Mouse (Mus musculus): Measurements from ENCODE around the gene Pou2f3.
"Not testable (repeated sequence)": the region's sequence is repeated elsewhere in the genome, so short reads cannot be mapped to it uniquely, and the experiment has no call there.

Pou2f3 gene

DNA sequence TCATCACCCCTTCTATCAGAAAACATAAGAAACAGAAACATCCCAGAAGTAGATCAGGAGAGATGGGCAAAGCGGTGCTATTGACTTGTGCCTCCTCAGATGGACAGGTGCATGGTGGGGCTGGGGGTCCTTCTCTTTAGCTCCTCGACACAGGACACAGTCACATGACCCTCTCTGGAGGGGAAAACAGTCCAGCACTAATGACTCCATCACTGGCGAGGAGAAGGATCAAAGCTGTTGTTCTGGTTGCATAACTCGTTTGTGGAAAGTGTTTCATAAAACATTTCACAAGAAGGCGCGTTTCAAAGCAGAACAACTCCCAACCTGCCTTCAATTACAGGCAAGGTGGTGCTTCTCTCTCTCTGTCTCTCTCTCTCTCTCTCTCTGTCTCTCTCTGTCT lies 58.4 kb downstream of the Pou2f3 start:
- DNase-seq: peak; percentile 25

DNA sequence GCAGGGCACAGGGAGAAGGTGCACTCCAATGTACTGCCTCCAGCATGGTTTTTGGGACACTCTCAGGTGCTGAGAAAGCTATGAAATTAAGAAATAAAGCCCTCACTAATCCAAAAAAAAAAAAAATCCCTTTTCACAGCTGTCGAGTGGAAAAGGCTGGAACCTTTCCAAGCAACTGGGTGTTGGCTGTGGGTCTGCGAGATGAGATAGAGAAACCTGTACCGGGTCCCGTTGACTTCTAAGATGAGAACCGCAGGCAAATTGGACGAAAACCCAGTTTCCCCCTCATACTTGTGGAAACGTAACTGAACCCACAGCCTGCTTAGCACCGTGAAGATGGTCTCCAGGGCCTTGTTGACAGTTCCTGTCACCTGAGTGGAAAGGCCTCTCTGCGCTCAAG lies 59.2 kb downstream of the Pou2f3 start:
- no peak for DNase-seq

DNA sequence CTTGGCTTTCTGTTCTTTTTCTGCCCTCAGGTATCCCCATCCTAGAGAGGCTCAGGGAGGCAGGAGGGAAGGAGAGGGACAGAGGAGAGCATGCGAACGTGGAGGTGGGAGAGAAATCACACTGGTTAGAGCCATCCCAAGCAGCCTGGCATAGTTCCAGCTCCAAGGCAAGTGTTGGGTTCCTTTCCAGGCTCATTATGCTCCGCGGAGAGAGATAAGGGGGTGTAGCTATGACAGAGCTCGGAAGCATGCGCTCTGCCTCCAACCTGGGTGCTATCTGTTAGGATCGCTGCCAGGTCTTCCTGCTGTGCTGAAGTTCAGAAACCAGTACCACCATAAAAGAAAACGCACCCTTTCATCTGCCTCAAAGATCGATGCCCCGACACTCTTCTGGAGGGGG lies 60.1 kb downstream of the Pou2f3 start:
- peak; percentile 27 for DNase-seq

DNA sequence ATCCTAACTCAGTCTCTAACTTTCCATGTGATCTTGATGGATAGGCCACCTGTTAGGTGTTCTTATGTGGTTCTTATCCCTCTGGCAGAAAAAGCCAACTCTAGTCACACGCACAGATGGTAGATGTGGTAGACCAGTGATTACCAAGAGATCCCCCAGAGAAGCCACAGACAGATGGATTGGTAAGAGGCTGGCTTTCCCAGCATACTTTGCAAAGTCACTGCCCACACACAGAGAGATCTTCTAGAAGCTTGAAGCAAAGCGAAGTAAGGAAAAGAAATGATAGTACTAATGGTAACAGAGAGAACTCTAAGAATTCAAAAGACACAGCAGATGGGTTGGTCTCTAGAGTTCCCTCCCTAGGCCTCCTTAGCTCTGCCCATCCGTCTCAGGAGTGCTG lies 60.7 kb downstream of the Pou2f3 start:
- DNase-seq: no peak

DNA sequence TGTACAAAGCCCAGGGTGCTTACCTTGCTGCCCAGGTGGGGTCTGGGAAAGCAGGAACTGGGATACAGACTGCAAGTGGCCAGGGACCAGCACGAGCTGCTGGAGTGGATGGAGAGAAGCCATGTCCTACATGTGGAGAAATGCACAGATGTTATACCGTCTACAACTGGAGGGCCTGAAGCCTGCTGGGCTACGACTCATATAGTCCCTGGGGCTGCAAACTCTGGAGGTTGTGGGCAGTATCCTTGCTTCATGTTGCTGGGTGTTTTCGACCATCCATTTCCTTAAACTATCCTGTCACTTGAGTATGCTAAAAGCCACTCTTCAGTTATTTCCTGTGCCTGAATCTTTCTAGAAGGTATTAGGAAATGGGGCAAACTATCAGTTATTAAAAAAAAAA lies 65.0 kb downstream of the Pou2f3 start:
- DNase-seq: no peak

DNA sequence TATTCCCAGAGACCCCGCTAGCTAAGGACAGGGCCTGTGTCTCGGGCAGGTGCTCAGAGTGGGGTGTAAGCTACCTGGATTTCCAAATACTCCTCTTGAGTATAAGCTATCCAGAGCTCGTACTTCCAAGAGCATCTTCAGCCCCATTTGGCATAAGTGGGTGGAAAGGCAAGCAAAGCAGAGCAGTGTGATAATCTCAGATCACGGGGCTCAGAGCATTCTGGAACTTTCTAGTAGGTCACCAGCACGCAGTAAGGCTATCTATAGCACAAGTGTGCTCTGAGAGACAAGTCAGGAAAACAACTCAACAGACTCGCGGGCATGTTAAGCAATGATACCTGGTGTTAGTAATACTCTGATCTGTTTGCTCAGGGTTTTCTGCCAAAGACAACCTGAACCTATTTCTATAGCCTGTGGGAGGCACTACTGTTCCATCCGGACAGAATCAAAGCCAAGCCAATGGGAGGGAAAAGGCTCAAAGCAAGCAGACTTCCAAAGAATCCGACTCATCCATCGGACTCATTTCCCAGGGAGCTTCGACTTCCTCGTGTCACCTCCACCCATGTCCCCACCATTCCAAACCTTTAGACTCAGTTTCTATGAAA lies 65.9 kb downstream of the Pou2f3 start:
- DNase-seq: peak; percentile 21

DNA sequence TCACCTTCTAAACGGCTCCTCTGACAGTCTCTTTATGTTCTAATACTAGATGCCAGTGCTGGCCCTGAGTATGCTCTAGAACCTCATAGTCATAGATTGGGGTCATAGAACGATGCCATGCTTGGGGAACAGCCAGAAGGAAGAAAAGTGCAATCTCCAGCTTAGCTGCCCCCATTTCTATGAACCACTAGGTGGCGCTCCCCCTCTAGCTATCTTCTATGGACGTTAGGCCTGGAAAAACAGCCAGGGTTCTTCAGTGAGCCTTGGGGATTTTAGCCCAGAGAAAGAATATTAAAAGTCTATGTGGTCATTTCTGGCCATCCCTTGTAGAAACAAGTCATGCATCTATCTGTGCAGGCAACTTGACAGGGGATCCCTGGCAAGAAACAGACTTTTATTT lies 68.3 kb downstream of the Pou2f3 start:
- DNase-seq: peak; percentile 84

DNA sequence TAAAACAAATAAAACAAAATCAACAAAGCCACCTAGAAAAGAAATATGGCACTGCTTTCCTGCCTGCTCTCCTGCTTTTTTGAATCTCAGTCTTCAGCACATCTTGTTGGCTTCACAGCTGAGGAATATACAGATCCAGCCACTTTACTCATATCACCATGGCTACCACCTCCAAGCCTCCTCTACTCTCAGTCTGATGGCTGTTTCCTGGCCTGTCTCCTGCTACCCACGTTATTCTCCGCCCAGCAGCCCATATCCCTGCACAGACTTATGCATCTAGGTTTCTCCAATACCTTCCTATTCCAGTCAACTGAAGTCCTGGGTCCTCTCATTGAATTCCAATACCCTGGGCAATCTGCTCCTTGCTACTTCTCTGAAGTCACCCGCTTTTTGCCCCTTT lies 76.6 kb downstream of the Pou2f3 start:
- no peak for DNase-seq

DNA sequence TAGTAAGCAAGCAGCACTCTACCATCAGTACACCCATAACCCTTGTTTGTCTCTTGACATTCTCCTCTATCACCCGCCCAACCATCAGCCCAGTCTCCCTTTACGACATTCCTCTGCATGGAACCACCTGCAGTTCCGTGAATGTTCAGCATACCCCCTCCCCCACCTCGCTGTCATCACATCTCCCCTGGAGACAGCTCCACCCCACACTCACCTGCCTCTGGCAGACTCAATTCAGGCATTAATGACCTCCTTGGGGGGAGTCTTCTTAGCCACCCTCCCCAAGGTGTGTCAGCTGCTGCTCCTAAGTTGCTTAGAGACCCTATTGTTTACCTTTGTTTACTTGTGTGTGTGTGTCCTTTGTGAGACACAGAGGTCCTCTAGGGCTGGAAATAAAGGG lies 77.8 kb downstream of the Pou2f3 start:
- no peak for DNase-seq

DNA sequence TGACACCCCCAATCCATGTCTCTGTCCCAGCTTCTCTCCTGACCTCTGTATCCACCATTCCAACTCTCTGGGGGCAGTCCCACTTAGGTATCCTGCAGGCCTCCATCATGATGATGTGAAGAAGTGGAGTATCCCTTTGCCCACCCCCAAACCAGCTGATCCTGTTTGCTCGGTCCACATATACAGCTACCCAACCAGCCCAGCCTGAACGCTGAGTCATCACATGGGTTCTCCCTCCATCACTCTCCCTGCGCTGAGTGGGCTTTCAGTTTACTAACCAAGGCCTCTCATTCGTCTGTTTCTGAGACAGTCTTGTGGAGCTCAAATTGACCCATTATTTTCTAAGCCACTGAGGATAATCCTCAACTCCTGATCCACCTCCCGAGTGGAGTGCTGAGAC lies 78.2 kb downstream of the Pou2f3 start:
- DNase-seq: no peak

DNA sequence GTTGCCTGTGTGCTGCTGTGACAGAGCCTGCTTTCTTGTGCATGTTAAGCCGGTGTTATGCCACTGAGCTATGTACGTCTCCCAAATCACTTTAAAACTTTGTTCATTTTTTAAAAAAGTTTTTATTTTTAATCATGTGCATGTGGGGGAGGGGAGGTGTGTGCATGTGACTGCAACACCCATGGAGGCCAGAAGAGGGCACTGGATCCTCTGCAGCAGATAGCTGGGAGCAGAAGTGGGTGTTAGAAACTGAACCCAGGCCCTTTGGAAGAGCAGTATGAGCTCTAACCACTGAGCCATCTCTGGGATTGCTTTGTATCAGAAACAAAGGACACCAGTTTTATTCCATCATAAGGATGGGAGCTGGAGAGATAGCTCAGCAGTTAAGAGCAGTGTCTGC lies 79.5 kb downstream of the Pou2f3 start:
- no peak for DNase-seq

DNA sequence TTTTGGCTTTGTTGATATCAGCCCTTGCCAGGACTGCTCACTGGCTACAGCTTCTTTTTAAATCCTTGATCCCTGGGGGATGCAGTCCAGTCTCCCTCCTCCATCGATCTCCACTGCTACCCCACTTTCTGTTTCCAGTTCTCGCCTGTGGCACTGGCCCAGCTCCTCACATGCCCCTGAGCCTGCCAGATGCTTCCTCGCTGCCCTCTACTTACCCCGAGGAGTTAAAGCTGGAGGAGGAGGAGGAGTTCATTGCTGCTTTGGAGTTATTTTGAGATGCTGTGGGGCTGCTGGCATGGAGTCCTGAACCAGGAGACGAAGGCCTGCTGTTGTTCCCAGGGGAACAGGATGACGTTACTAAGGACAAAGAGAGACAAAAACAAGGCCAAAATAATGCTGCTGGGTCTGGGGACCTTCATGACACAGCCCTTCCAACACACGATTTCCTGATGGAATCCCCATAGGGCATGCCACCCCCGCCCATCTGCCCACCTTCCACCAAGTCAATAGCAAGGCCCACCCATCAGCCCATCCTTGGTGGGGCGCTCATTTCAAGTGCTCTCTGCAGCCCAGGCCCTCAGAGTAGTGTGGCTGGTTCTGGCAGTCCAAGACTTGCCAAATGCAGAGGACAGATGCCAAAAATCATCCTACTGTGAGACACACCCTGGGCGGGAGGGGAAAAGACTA lies 82.9 kb downstream of the Pou2f3 start:
- DNase-seq: peak; percentile 70

DNA sequence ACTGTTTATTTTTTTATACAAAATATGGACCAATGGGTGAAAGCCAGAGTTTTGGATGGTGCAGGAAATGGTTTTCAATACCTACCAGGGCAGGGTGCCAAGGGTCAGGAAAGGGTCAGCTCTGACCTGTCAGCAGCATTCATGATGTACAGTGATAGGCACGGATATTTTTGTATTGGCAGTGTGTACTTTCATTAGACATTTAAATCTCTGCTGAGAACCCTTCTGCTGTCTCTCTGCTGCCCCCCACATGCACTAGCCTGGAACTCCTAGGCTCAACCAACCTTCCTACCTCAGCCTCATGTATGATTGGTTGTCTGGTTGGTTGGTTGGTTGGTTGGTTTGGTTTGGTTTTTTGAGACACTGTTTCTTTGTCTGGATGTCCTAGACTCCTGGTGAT lies 87.8 kb downstream of the Pou2f3 start:
- DNase-seq: peak; percentile 40

DNA sequence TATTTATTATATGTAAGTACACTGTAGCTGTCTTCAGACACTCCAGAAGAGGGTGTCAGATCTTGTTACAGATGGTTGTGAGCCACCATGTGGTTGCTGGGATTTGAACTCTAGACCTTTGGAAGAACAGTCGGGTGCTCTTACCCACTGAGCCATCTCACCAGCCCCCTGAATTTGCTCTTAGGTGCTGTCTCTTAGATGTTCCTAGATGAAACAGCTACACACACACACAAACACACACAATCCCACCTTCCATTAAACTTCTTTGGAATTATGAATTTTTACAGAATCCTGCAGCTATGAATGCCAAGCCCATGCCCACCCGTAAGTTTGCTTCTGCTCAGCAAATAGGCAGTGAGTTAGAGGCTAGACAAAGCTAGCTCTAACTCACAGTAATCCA lies 88.2 kb downstream of the Pou2f3 start:
- not testable (repeated sequence) for DNase-seq

DNA sequence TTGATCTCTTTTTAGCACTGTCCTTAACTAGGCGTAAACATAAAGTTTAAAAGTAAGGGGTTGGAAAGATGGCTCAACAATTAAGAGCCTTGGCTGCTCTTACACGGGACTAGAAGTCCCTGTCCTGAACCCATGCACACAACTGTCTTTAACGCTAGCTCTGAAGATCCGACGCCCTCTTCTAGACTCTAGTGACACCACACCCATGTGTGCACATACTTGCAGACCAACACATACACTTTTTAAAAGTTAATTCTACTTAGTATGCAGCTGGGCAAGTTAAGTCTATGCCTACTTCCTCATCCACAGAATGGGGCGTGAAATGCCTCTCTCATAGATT lies 93.2 kb downstream of the Pou2f3 start:
- DNase-seq: no peak

DNA sequence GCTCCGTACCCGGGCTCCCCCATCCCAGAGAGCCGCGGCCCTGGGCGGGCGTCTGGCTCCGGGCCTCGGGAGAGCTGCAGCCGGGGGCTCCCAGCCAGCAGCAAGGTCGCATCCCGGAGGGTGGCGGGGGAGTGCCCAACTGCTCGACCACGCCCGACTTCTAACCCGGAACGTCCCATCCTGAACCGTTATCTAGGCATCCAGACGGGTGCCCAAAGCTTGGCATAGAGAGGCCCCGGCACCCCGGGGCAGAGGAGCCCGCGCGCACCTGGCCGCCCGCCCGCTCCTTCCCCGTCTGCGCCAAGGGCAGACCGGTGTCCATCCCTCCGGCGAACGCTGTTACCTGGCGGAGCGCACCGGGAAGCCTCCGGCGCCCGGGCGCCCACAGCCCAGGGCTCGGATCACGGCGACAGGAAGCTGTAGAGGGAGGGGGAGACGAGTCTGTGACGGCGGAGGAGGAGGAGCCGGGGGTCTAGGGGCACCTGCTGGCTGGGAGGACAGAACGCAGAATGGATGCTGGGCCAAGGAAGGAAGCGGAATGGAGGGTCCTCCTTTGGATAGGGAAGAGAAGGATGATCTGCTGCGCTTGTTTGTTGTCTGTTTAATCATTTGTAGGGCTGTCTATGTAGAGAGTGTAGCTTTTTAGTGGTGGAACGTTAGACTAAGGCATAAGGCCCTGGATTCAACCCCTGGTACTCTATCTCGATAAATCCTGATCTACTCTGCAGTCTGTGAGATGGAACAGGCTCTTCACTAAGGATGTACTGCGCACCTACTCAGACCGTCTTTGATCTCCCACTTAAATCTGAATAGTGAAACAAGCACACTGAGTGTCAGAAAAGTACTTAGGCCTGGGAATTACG lies 93.8 kb downstream of the Pou2f3 start, which contains the start of gene Tmem136:
Tmem136 (minus strand) TSS at position 437 of the 863 bp plus-strand sequence.
- peak; percentile 67 for DNase-seq

DNA sequence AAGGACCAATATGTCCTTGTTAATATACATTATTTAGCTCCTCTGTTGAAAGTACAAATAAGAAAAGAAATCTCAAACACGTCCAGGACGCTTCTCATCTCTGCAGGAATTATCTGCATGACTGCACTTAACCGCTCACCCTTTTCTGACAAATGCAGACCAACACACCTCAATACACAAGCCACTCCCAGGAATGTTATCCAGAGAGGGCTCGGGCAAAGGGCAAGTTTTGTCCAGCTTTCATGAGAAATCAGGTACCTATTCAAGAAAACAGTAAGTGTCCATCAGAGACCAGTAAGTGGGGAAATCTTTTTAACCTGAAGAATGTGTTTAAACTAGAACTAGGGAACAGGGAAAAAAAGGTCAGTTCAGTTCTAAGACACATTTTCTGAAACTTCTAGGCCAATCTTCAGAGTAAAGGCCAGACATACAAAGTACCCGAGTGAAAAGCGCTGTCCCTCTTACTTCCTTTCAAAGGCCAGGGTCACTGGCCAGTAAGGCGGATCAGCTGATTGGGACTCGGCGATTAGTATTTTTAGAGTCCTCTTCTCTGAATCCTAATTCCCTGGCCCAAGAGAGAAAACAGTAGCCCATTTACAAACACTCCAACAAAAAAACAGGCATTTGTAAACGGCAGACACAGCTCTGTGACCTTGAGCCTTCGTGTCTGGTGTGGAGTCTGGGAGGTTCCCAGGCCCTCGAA lies 94.6 kb downstream of the Pou2f3 start:
- no peak for DNase-seq

DNA sequence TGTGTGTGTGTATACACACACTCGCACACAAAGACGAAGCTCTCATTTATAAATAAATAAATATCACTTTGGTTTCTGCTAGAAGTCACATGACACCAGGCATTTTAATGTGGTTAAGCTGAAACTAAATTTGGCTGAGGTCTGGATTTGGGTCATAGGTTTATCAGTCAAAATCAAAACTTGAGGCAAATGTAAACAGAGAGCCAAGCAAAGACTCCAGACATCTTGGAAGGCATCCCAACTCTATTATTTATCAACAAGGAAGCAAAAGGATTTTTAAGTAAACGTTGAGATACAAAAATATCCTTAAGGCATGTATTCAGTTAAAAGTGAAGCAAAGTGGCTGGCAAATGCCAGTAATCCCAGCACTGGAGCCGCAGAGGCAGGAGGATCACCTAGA lies 95.3 kb downstream of the Pou2f3 start:
- DNase-seq: peak; percentile 40

DNA sequence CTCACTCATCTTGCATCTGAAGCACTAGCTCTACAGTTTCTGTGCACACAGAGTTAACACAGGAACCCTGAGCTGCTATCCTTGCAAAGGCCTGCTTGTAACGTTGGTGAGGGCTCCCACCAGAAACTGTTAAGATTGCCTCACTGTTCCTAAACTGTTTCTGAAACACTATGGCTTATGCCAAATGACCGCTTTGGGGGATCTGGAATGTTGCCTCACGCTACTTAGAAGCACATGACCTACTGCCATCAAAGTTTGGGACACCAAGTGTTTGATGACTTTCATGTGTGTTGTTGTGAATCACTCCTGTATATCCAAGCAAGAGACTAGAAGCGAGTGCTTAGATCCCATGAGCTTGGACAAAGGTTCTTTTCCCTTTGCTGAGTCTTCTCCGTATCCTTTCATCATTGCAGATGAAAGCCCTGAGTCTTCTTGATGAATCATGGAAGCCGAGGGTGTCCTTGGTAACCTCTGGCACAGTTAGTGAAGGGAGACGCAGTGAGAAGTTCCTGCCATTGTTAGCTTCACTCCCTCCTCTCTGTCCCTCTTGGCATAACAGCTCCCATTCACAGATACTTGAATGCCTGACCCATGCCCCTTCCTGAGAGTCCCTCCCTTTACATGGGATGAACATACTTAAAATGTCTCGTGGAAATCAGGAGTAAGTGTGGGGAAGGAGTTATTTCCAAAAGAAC lies 99.7 kb downstream of the Pou2f3 start:
- peak; percentile 52 for DNase-seq

DNA sequence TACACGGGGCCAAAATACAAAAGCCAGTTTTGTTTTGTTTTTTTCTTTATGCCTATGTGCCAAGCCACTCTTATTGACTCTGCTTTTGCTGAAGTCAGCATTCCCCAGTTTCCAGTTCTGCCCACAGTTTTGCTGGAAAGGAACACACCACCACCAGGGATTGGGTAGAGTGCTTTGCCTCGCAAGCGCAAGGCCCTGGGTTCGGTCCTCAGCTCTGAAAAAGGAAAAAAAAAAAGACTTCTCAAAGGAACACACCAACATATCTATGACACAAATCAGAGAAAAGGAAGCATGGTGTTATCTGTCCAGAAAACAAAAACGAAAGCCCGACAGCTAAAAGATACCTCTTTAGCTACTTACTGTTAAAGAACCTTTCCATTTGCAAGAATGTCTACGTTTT lies 101.0 kb downstream of the Pou2f3 start:
- no peak for DNase-seq

DNA sequence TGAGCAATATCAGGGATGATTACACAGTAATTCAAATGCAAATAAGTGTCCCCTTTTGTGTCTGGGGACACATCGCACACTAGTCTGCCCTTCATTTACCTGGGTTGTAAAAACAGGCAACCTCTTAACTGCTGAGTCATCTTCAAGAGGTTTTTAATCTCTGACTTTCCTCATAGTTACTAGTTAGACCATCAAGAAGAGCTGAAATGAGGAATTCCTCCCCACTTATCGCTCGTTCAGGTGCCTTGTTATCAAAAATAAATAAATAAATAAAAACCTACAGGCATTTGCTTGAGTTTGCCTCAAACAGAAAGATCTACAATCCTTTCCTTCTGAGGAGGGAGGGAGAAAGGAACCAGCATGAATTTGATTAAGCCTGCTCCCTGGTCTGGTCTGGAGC lies 101.4 kb downstream of the Pou2f3 start:
- DNase-seq: no peak

DNA sequence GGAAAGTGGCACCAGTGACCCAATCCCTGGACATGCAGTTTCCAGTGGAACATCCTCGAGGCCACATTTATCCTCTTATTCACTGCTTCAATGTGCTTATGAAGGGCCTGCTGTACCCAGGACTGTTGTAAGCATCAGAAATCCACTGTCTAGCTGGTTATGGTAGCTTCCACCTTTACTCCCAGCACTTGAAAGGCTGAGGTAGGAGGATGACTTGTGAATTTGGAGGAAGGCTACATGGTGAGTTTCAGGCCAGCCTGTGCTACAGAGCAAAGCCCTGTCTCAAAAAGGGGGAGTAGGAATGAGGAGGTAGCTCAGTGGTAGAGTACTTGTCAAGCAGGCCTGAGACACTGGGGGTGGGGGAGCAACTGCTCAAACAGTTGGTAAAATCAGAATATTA lies 102.1 kb downstream of the Pou2f3 start:
- no peak for DNase-seq

DNA sequence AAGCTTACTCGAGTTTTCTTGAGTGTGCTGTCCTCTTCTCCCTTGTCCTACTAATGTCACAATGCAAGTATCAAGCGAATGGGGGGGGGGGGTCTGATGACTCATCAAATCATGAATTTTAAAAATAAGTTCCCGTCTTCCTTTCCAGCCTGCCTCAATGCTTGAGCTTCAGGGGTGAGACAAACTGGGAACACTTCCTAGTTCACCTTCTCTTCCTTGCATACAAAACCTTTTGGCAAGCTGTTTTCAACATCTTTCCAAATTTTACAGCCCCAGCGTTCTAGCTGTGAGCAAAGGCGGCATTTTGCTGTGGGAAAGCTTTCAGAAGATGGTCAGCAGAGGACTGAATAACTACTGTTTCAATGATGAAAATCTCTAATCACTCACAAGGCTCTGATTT lies 102.6 kb downstream of the Pou2f3 start:
- DNase-seq: no peak
